Mouse (Mus musculus) Muller cell, postnatal 12 days (primary cell): Measurements from ENCODE around the gene Rpp21.
"Not testable (repeated sequence)": the region's sequence is repeated elsewhere in the genome, so short reads cannot be mapped to it uniquely, and the experiment has no call there.

ENCODE experiments used
- DNase-seq: peaks from one replicate; pipeline ENCODE4 v3.0.0-alpha.2; 2015; ENCODE audit errors: inconsistent ontology term

Rpp21 gene

DNA sequence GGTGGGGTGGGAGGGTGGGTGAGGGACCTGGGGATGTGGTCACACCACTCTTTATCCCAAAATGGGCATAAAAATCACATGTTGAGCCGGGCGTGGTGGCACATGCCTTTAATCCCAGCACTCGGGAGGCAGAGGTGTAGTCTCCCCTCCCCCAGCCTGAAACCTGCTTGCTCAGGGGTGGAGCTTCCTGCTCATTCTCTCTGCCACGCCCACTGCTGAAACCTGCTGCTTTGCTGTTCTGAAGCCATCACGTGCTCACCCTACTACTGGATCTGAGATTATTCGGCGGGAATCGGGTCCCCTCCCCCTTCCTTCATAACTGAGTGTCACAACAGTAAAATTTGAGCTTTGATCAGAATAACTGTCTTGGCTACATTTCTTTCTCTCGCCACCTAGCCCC is 22.6 kb downstream of the Rpp21 start:
- DNase-seq, result not testable (repeated sequence)

DNA sequence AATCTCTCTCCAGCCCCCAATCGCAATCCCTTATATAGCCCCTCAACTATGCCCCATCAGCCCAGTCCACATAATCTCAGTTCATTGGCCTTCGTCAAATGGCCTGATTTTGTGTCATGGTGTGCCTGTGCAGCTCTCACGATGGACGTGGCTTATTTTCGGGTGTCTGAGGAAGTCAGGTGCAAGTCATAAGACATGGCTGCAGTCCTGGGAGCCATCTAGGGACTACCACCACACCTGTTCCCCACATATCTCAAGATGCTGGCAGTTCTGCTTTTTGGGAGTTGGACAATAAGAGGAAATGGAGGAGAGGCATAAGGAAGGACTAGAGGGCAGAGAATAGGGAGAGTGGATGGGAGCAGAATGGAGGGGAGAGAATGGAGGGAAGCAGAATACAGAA is 24.3 kb downstream of the Rpp21 start:
- no peak for DNase-seq

DNA sequence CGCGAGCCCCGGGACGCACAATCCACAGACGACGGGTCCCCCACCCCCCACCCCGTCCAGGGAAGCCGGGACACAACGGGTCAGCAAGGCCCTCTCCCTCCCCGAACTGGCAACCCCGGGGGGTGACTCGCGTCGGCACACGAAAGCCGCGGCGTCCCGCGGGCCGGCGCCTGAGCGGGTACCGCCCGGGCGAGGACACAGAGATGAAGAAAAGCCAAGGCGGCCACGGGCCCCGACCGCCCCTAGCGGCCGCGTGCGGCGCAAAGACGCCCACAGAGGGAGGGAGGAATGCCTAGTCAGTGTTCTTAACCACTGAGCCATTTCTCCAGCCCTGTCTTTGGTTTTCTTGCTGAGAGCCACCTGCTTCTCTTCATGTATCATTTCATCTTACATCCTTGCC is 26.6 kb downstream of the Rpp21 start:
- DNase-seq, result peak; percentile 98

DNA sequence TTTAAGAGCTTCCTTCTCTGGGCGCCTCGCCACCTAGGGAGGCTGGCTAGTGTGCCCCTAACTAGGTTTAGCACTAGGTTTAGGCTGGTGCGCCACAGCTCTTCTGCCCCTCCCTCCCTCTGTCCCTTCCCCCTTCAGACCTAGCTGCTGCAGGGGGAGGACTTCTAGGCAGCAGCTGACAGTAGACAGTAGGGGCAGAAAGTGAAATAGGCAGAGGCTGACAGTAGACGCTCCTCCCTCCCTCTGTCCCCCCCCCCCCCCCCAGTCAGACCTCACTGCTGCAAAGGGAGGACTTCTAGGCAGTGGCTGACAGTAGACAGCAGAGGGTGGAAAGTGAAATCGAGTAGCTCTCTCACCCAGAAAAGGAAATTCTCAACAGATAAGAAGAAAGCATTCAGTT is 28.8 kb downstream of the Rpp21 start:
- no peak for DNase-seq

DNA sequence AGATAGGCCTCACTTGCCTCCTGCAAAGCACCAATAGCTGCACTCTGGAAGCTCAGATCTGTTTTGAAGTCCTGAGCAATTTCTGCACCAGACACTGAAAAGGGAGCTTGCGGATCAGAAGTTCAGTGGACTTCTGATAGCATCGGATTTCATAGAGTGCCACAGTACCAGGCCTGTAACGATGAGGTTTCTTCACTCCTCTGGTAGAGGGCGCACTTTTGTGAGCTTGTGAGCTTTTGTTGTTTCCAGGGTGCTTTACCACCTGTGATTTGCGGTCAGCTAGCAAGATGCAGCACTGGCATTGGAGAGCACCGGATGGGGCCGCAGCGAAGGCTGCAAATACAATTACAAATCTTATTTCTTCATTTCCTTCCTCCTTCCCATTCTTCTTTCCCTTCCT is 30.9 kb downstream of the Rpp21 start:
- no peak for DNase-seq

DNA sequence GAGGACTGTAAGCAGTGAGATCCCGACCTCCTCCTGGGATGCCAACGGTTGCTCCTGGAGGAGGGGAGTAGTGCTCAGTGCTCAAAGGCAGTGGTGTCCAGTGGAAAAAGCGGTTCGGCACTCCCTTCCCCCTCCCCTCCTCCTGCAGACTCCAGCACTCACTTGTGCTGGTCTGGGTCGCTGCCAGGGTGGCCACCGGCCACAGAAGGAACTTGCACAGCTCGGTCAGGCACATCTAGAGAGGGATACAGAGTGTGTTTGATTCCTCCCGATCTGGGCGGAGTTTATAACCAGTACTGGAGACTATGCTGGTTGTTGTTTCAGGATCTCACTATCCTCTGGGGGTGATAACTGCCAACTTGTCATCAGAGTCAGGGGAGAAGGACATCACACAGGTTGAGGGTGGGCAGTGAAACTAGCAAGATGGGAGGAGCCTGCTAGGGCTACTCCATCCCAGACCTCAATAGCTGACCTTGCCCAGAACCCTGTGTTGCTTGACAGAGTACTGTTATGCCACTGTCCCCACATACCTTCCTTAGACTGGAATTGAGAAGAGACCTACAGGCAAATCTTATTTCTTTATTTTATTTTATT is 32.5 kb downstream of the Rpp21 start:
- DNase-seq, result peak; percentile 29

DNA sequence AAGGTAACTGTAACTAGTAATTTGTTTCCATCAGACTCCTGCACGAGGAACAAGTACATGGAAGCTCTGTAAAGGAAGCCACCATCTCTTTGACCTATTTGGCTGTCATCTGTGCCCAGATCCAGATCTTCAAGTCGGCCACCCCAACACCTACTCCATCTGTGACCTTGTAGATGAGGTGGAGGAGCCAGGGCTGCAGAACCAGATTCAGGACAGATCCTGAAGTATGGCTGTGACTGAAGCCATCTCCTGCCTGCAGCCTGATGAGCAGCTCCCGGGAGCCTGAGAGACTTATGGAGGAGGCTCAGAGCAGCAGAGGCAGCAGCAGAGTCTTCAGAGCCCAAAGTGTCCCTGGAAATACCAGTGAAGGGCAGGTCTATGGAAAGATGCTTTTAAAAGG is 33.4 kb downstream of the Rpp21 start:
- DNase-seq, result no peak

DNA sequence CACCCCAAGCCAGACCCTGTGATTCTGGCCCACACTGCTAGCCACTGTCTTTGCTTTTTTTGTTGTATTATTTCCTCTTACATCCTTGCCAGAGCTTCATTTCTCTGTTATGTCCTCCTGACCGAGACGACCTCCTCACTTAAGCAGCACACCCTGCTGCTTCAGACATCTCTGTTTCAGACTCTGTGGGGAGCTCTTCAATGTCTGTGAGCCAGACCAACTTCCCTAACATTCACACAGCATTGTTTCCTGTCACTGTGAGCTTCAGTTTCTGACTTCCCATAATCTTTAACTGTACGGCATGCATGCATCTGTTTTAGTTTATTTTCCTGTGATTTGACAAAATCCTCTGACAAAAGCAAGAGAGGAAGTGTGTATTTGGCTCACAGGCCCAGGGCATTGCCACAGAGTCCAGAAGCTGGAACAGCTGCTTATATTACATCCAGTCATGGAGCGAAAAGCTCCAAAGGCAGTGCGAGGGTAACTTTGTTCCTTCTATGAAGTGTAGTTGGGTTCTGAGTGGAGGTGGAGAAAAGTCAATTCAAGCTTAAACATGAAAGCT is 39.2 kb downstream of the Rpp21 start:
- DNase-seq, result no peak

DNA sequence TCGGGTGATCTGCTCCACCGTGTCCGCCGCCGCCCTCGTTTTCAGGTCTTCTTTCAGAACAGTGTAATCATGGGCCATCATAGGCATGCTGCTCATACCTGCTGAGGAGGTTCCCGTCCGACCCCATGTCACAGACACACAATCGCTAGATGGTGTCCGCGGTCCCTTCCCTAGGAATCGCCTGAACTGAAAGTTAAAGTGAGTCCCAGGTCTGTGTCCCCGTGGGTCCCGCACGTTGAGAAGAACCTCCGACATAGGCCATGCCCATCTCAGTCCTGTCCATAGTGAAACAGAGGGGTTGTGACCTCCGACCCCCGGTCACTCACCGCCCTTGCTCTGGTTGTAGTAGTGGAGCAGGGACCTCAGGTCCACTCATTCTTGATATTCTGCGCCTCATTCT is 42.3 kb downstream of the Rpp21 start:
- DNase-seq, result no peak

DNA sequence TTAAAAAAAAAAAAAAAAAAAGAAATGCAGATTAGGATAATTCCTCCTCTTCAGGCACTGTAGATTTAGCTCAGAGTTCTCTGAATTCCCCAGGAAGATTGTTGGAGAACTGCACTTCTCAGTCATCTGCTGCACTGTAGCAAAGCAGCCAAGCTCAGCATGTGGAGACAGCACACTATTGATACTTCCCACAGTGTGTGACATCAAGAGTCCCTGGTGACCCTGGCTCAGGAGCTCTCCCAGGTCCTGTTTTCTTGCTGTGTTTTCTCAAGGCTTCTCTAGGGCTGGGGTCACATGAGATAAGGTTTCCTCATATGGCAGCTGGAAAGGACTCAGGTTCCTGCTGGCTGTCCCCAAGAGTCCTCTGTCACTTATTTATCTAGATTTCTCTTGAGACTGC is 51.0 kb downstream of the Rpp21 start:
- no peak for DNase-seq

DNA sequence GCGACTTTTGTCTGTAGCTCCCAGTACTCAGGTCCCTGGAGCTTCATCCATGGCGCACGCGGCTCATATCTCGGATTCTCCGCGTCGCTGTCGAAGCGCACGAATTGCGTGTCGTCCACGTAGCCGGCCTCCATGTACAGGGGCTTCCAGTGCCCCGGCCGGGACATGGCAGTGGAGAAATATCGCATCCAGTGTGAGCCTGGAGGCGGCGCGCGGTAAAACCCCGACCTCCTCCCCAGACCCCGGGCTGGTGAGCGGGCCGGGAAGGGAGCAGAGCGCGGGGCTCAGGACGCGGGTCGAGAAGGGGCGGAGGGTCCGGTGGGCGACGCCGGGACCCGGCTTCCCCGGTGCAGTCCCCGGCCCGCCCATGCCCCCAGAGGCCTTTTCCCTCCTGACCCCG is 52.0 kb downstream of the Rpp21 start:
- DNase-seq, result no peak
